Mouse (Mus musculus) liver, postnatal 0 days (tissue): ENCODE measurements around the gene Mymk. TPM values are rescaled to one million over a fixed set of nuclear protein-coding genes. Genes with fewer than 3 reads are reported as not detected.
A peak's percentile ranks its signal among the peaks of the same experiment; 100 is the strongest.

ENCODE experiments used
- ATAC-seq: fragments of 200-750 bp; cut with Nextera tagmentation; 2 replicates; pipeline ENCODE4 v1.8.0; 2017; ENCODE audit warnings: mild to moderate bottlenecking, moderate library complexity
- DNase-seq: peaks from one replicate; pipeline ENCODE4 v3.0.0-alpha.2; 2016
- H3K27ac ChIP-seq: fragments of 300-500 bp; sonication (generic); 2 replicates; pipeline ENCODE4 v1.5.1; 2014; ENCODE audit warnings: antibody characterized with exemption, moderate library complexity, mild to moderate bottlenecking, low read depth
- H3K27me3 ChIP-seq: fragments of 300-500 bp; sonication (generic); 2 replicates; pipeline ENCODE4 v1.6.1; 2014; ENCODE audit warnings: low read length, control low read depth, mixed read lengths; ENCODE audit not compliant: insufficient read depth
- H3K36me3 ChIP-seq: fragments of 300-500 bp; sonication (generic); replicated peaks from 2 replicates; pipeline ENCODE4 v1.6.1; 2014; ENCODE audit warnings: mild to moderate bottlenecking, control low read depth, low read length, moderate library complexity, mixed read lengths; ENCODE audit not compliant: insufficient read depth
- H3K4me1 ChIP-seq: fragments of 300-500 bp; sonication (generic); 2 replicates; pipeline ENCODE4 v1.6.1; 2014; ENCODE audit warnings: antibody characterized with exemption, mild to moderate bottlenecking, control low read depth; ENCODE audit not compliant: insufficient read depth
- H3K4me2 ChIP-seq: fragments of 300-500 bp; sonication (generic); 2 replicates; pipeline ENCODE4 v1.6.1; 2014; ENCODE audit warnings: low read depth, mild to moderate bottlenecking, low read length, moderate library complexity, mixed read lengths
- H3K4me3 ChIP-seq: fragments of 300-500 bp; sonication (generic); 2 replicates; pipeline ENCODE4 v1.5.1; 2014; ENCODE audit warnings: low read depth, low read length
- H3K9ac ChIP-seq: fragments of 300-500 bp; sonication (generic); replicated peaks from 2 replicates; pipeline ENCODE4 v1.6.1; 2014; ENCODE audit warnings: mild to moderate bottlenecking, moderate library complexity
- H3K9me3 ChIP-seq: fragments of 300-500 bp; sonication (generic); 2 replicates; pipeline ENCODE4 v1.6.1; 2016; ENCODE audit warnings: mild to moderate bottlenecking, control low read depth, low read length, mixed read lengths
- CTCF ChIP-seq: sonication (generic); IDR thresholded peaks from 2 replicates; pipeline ENCODE4 v1.5.1; 2016; ENCODE audit warnings: antibody characterized with exemption, low read depth
- EP300 ChIP-seq: IDR thresholded peaks from 2 replicates; pipeline ENCODE4 v1.6.1; 2016; ENCODE audit warnings: antibody characterized with exemption, low read depth, mild to moderate bottlenecking
- WGBS: fragments of 180-500 bp; shearing (Covaris S2); extraction: QIAGEN DNeasy Blood & Tissue Kit; methylation state at CpG from one replicate; pipeline ENCODE4 v1.1.7; 2014; ENCODE audit not compliant: insufficient replicate concordance; 5-methylcytosine and 5-hydroxymethylcytosine counted together
- polyA plus RNA-seq: library from polyadenylated mRNA; unstranded; fragments of >200 nt; fragmentation: Nextera tagmentation; extraction: Ambion mirVana; gene quantifications from 2 replicates; pipeline ENCODE4 v1.2.1, GENCODE M21; 2015

The Mymk gene
- polyA plus RNA-seq, 1 experiment from 2014 or later, result not detected

- H3K36me3 ChIP-seq, result no peaks in the 10 kb centered on the region
- H3K27me3 ChIP-seq, result 0 out of 2 replicates have a peak, but pooled peaks cover under 1% of the 10 kb centered on the region
- no peak overlapping the region for H3K9ac ChIP-seq
- no peaks in the 10 kb centered on the region for H3K9me3 ChIP-seq
- no peak for TF ChIP-seq EP300
- TF ChIP-seq CTCF, result no peak
- DNase-seq (no peak), ATAC-seq (no peak)
- no peak overlapping the region for H3K27ac ChIP-seq
- 69% methylated on average over 12 of the region's 12 CpGs for WGBS
- peaks cover 7% of the 10 kb centered on the region for H3K4me1 ChIP-seq
- H3K4me2 ChIP-seq, result no peak overlapping the region
- no peak overlapping the region for H3K4me3 ChIP-seq
These were observed 11.9 kb upstream of the Mymk start for GRCm38 (mm10) chr2:27083761-27084475.

GRCm38 (mm10) chr2:27079649-27080048, 7.7 kb upstream of the Mymk start:
- Histone ChIP-seq H3K27me3 (peaks cover 8% of the 10 kb centered on the region; the same call in 1 of the 2 replicates), H3K4me1 (peaks cover 10% of the 10 kb centered on the region), H3K9me3 (no peaks in the 10 kb centered on the region), H3K27ac (no peak overlapping the region), H3K36me3 (no peaks in the 10 kb centered on the region), H3K9ac (no peak overlapping the region), H3K4me3 (no peak overlapping the region), H3K4me2 (peak overlapping the region; percentile 36)
- DNase-seq, result no peak
- TF ChIP-seq EP300 (no peak), CTCF (no peak)
- WGBS, result 67% methylated on average over 2 of the region's 2 CpGs
- ATAC-seq, result no peak

DNA sequence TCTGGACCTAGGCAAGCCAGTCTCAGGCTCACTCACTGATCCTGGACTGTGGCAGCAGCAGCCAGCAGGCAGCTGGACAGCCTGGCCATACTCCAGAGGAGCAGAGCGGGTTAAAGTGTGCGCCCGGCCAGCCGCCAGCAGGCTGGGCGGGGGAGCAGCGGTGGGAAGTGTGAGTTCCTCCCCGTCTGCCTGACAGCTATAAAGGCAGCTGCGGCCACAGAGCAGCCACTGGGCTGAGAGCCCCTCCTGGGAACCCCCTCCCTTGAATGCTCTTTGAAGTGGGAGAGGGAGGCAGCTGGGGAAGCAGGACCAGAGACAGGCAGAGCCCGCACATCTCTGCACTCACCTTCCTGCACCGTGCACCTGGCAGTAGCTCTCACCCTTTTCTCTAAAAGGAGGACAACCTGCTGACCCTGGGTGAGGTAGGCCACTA, 7.2 kb upstream of the Mymk start, which contains the start of gene Adamtsl2:
Adamtsl2 (plus strand) TSS at position 228 of the 433 bp plus-strand sequence.
- Histone ChIP-seq H3K27me3 (peaks cover 8% of the 10 kb centered on the region; the same call in 1 of the 2 replicates), H3K27ac (no peak within 1 kb of the TSS), H3K4me2 (peak within 1 kb of the TSS; percentile 36), H3K9me3 (no peaks in the 10 kb centered on the region), H3K36me3 (no peaks in the 10 kb centered on the region), H3K4me3 (no peak within 1 kb of the TSS), H3K4me1 (peaks cover 10% of the 10 kb centered on the region), H3K9ac (no peak within 1 kb of the TSS)
- peak; percentile 64 for DNase-seq
- no peak for TF ChIP-seq CTCF
- TF ChIP-seq EP300, result no peak
- 3% methylated on average over 10 of the region's 10 CpGs for WGBS
- ATAC-seq, result peak; percentile 64

DNA sequence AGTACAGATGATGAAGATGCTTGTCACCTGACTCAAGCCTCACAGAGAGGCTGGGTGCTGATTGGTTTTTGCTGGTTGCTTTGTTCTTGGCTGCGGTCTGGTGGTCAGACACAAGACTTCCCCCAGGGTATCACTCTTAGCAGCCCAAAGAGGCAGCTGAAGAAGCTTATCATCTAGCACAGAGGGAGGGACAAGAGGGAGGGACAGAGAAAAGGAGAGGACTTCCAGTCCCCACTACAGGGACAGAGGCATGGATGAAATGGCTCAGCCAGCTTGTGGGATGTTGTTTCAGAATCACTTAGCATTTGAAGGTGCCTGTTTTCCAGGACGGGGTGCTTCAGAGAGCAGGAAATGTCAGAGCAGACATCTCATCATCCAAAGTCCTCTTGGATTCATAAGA, 6.3 kb upstream of the Mymk start:
- no peak for ATAC-seq

DNA sequence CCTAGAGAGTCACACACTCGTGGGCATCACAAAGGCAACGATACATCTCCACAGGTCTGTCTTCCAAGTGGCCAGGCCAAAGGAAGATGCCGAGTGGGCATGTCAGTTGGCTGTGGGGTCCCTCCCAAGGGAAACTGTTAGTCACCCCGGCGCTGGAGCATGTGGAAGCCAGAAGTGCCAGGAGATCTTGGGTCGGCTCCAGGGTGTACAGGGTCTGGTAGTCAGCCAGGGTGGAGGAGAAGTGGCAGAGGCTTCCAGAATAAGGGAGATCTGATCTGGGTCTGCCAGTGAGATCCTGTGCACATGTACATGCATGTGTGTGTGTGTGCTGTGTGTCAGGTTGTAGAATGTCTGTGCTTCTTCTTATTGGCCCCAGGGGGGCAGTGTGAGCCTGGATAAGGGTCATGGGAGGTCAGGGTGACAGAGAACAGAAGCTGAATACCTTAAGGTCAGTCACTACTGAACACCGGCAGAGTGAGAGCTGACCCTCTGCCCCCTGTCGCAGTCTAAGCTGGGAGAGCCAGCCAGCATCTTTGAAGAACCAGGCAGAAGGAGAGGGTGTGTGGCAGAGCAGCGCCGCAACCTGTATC, 5.8 kb upstream of the Mymk start:
- DNase-seq (no peak), ATAC-seq (no peak)
- WGBS, result 66% methylated on average over 10 of the region's 10 CpGs

More for the DNA sequence above, 6.3 kb upstream of the Mymk start:
- H3K4me2 ChIP-seq, result no peak overlapping the region
- WGBS, result 25% methylated on average over 2 of the region's 2 CpGs
- no peak overlapping the region for H3K9ac ChIP-seq
- H3K36me3 ChIP-seq, result no peaks in the 10 kb centered on the region
- no peaks in the 10 kb centered on the region for H3K9me3 ChIP-seq
- H3K4me3 ChIP-seq, result no peak overlapping the region
- peaks cover 10% of the 10 kb centered on the region for H3K4me1 ChIP-seq
- no peak overlapping the region for H3K27ac ChIP-seq
- H3K27me3 ChIP-seq, result peaks cover 8% of the 10 kb centered on the region; the same call in 1 of the 2 replicates
- TF ChIP-seq CTCF (no peak), EP300 (no peak)
- no peak for DNase-seq

DNA sequence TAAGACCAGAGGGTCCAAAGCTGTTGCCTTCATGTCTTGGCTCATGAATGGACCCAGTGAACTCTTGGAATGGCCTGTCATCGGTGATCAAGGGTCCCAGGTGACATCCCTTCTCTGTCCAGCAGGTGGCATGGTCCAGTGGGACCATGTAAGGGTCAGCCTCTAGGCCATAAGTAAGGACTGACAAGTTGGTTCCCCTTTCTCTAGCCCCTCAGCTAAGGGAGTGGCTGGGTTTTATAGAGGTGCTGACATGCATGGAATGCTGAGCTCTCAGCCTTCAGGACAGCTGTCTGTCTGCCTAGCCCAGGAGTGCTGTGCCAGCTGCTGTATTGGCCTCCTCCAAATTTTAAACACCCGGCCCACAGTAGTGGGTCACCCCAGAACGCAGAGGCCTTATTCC, 3.5 kb upstream of the Mymk start:
- DNase-seq (peak; percentile 57), ATAC-seq (peak; percentile 59)
- 52% methylated on average over 3 of the region's 3 CpGs for WGBS
- H3K27me3 ChIP-seq, result peaks cover 8% of the 10 kb centered on the region; the same call in 1 of the 2 replicates
- peak; percentile 82 for TF ChIP-seq CTCF
- no peak for TF ChIP-seq EP300
- H3K4me1 ChIP-seq, result peaks cover 10% of the 10 kb centered on the region
- H3K27ac ChIP-seq, result no peak overlapping the region
- H3K9ac ChIP-seq, result no peak overlapping the region
- H3K36me3 ChIP-seq, result no peaks in the 10 kb centered on the region
- H3K4me3 ChIP-seq, result no peak overlapping the region
- no peak overlapping the region for H3K4me2 ChIP-seq
- H3K9me3 ChIP-seq, result no peaks in the 10 kb centered on the region

More for the DNA sequence above, 5.8 kb upstream of the Mymk start:
- no peak overlapping the region for H3K4me2 ChIP-seq
- TF ChIP-seq CTCF (peak; percentile 56), EP300 (no peak)
- H3K9ac ChIP-seq, result no peak overlapping the region
- H3K36me3 ChIP-seq, result no peaks in the 10 kb centered on the region
- H3K4me3 ChIP-seq, result no peak overlapping the region
- no peaks in the 10 kb centered on the region for H3K9me3 ChIP-seq
- peaks cover 10% of the 10 kb centered on the region for H3K4me1 ChIP-seq
- H3K27me3 ChIP-seq, result peaks cover 8% of the 10 kb centered on the region; the same call in 1 of the 2 replicates
- no peak overlapping the region for H3K27ac ChIP-seq
